Mouse (Mus musculus) liver, postnatal 0 days (tissue): ENCODE results near the gene Slc38a9.

Experiments used
- CTCF ChIP-seq: sonication (generic); IDR thresholded peaks from 2 replicates; pipeline ENCODE4 v1.5.1; 2016; ENCODE audit warnings: antibody characterized with exemption, low read depth
- EP300 ChIP-seq: IDR thresholded peaks from 2 replicates; pipeline ENCODE4 v1.6.1; 2016; ENCODE audit warnings: antibody characterized with exemption, low read depth, mild to moderate bottlenecking

- no peak for TF ChIP-seq EP300
- no peak for TF ChIP-seq CTCF
Measured at GRCm38 (mm10) chr13:112659986-112660573, 471 bp upstream of the Slc38a9 start.
